Mouse (Mus musculus): ENCODE measurements at regions not wholly inside any gene's neighbourhood (a gene's known extent, or its start where the extent isn't known, plus 50 kb on each side); places are given as distances from the start of the nearest gene placed in this dataset.

DNA sequence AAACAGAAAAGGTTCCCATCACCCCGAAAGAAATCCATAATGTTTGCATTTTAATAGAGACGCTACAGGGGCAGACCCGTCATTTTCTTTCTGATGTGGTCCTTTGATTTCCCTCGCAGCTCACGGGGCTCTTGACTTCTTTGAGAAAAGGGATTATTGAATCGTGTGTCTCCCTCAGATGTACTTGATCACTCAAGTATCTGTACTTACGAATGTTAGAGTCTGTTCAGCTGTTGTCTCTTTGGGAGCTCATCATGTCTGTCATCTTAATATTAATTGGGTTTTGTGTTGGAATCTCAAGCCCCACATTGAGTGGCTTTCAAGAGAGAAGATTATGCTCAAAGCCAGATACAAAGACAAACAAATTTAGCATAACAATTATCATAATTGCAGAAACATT lies 523.0 kb upstream of the Sall1 start:
- H3K4me3 ChIP-seq (ENCODE audit: low read depth, low read length): no peak overlapping the region
- H3K9me3 ChIP-seq (replicated peaks; ENCODE audit: control insufficient read depth, low read length): no peaks in the 10 kb centered on the region
- WGBS (ENCODE audit: insufficient replicate concordance): 57% methylated on average over 7 of the region's 7 CpGs
- no peak for ATAC-seq (ENCODE audit: low read depth)
- H3K9ac ChIP-seq (ENCODE audit: low read depth, low read length): no peak overlapping the region
- H3K4me2 ChIP-seq (ENCODE audit: low read depth, low read length): no peak overlapping the region
- no peaks in the 10 kb centered on the region for H3K27me3 ChIP-seq (ENCODE audit: control insufficient read depth, insufficient read depth, low read depth, low read length)
- no peaks in the 10 kb centered on the region for H3K4me1 ChIP-seq (ENCODE audit: control insufficient read depth, low read depth, low read length)
- no peaks in the 10 kb centered on the region for H3K36me3 ChIP-seq (ENCODE audit: control insufficient read depth, insufficient read depth)
- H3K27ac ChIP-seq (ENCODE audit: low read length): no peak overlapping the region

DNA sequence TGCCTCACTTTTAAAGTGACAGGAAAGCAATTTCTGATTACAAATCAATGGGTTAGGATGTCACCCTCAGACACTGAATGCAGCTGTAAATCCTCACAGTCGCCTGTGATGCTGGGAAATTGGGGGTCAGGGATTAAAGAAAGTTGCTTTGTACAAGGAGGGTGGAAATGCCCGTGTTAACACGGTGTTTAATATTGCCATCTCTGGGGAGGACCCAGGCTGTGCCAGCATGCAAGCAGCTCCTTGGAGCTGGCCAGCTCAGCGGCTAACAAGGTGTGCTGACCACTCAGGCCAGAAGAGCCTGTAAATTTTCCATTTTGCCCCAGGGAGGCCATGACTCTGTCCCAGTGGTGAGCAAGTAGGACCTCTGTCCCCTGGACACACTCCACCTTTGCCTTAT lies 522.5 kb upstream of the Sall1 start:
- no peak overlapping the region for H3K4me3 ChIP-seq (ENCODE audit: low read depth, low read length)
- 38% methylated on average over 4 of the region's 4 CpGs for WGBS (ENCODE audit: insufficient replicate concordance)

DNA sequence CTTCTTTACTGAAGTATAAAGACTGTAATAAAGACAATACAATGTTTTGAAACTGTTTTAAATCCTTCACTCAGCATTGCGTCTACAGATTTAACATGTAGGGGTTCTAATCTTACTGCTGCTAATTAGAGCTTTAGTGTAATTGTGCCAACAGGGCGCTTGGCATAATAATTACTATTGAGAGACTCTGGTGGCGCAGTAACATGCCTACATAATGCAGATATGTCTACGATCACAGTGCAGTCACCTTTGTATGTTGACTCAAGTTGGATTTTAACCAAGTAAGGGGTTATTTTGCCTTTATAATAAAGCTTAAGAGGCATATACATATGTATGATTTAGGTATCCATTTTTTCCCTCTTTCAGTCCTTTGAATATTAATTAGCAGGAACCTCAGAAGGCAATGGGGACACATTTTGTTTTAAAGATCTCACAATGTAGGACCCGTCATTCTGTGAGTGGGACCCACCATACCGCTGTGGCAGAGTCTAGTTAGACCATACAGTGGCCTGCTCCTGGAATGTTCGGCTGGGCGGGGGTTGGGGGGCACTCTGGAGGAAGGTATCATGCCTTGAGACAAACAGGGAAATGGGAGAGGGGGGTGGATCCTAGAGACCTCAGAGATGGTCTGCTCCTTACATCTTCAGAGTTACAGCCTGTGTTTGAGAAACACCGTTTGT lies 521.3 kb upstream of the Sall1 start:
- ATAC-seq (ENCODE audit: low read depth): no peak
- Histone ChIP-seq H3K4me3 (ENCODE audit: low read depth, low read length) (no peak overlapping the region), H3K27me3 (ENCODE audit: control insufficient read depth, insufficient read depth, low read depth, low read length) (no peaks in the 10 kb centered on the region), H3K4me1 (ENCODE audit: control insufficient read depth, low read depth, low read length) (no peaks in the 10 kb centered on the region), H3K36me3 (ENCODE audit: control insufficient read depth, insufficient read depth) (no peaks in the 10 kb centered on the region), H3K4me2 (ENCODE audit: low read depth, low read length) (no peak overlapping the region), H3K27ac (ENCODE audit: low read length) (no peak overlapping the region), H3K9ac (ENCODE audit: low read depth, low read length) (no peak overlapping the region), H3K9me3 (replicated peaks; ENCODE audit: control insufficient read depth, low read length) (no peaks in the 10 kb centered on the region)
- 65% methylated on average over 9 of the region's 9 CpGs for WGBS (ENCODE audit: insufficient replicate concordance)

More for the DNA sequence above, 522.5 kb upstream of the Sall1 start:
- no peak for ATAC-seq (ENCODE audit: low read depth)
- Histone ChIP-seq H3K27ac (ENCODE audit: low read length) (no peak overlapping the region), H3K36me3 (ENCODE audit: control insufficient read depth, insufficient read depth) (no peaks in the 10 kb centered on the region), H3K27me3 (ENCODE audit: control insufficient read depth, insufficient read depth, low read depth, low read length) (no peaks in the 10 kb centered on the region), H3K4me1 (ENCODE audit: control insufficient read depth, low read depth, low read length) (no peaks in the 10 kb centered on the region), H3K9me3 (replicated peaks; ENCODE audit: control insufficient read depth, low read length) (no peaks in the 10 kb centered on the region), H3K4me2 (ENCODE audit: low read depth, low read length) (no peak overlapping the region), H3K9ac (ENCODE audit: low read depth, low read length) (no peak overlapping the region)

GRCm38 (mm10) chr8:89563544-89563943 lies 519.6 kb upstream of the Sall1 start:
- ATAC-seq (ENCODE audit: low read depth): no peak
- H3K4me3 ChIP-seq (ENCODE audit: low read depth, low read length): no peak overlapping the region
- no peak overlapping the region for H3K27ac ChIP-seq (ENCODE audit: low read length)
- no peaks in the 10 kb centered on the region for H3K36me3 ChIP-seq (ENCODE audit: control insufficient read depth, insufficient read depth)
- no peak overlapping the region for H3K9ac ChIP-seq (ENCODE audit: low read depth, low read length)
- H3K4me1 ChIP-seq (ENCODE audit: control insufficient read depth, low read depth, low read length): no peaks in the 10 kb centered on the region
- WGBS (ENCODE audit: insufficient replicate concordance): 46% methylated on average over 2 of the region's 2 CpGs
- no peaks in the 10 kb centered on the region for H3K27me3 ChIP-seq (ENCODE audit: control insufficient read depth, insufficient read depth, low read depth, low read length)
- no peak overlapping the region for H3K4me2 ChIP-seq (ENCODE audit: low read depth, low read length)
- no peaks in the 10 kb centered on the region for H3K9me3 ChIP-seq (replicated peaks; ENCODE audit: control insufficient read depth, low read length)

DNA sequence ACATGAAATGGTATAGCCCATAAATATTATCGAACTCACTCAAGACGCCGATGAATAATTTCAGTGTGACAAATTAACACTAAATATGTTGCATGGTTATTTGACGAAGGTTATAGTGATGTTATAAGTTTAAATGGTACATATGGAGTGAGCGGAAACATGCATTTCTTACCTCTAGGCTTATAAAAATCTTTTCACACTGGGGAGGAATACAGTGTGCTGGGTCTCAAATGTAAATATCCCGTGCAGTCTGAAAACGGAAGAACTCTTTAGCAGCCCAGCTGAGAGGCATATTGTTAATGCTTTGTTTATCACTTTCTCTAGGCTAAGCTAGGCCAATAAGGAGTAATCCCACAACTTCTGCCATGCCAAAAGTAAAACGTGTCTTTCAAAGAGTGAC lies 518.6 kb upstream of the Sall1 start:
- H3K27ac ChIP-seq (ENCODE audit: low read length): no peak overlapping the region
- no peaks in the 10 kb centered on the region for H3K4me1 ChIP-seq (ENCODE audit: control insufficient read depth, low read depth, low read length)
- no peaks in the 10 kb centered on the region for H3K27me3 ChIP-seq (ENCODE audit: control insufficient read depth, insufficient read depth, low read depth, low read length)
- no peaks in the 10 kb centered on the region for H3K36me3 ChIP-seq (ENCODE audit: control insufficient read depth, insufficient read depth)
- H3K9me3 ChIP-seq (replicated peaks; ENCODE audit: control insufficient read depth, low read length): no peaks in the 10 kb centered on the region
- 64% methylated on average over 8 of the region's 8 CpGs for WGBS (ENCODE audit: insufficient replicate concordance)
- no peak overlapping the region for H3K4me2 ChIP-seq (ENCODE audit: low read depth, low read length)
- no peak for ATAC-seq (ENCODE audit: low read depth)
- H3K4me3 ChIP-seq (ENCODE audit: low read depth, low read length): no peak overlapping the region
- no peak overlapping the region for H3K9ac ChIP-seq (ENCODE audit: low read depth, low read length)

DNA sequence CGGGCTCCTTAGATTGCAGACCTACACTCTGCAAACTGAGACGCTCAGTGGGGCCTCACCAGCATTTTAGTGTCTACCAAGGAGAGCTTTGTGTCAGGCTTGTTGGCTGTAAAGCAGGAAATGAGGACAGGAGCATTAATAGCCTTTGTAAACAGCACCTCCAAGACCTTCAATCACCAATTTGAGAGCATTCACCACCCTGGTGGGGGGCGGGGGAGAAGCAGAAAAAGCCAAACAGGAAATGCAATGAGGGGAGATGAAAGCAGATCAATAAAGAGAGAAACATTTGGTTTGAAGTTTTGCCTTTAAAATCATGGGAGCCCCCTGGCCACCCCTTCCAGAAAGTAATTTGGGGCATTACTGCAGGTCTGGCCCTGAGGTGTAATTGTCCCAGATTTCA lies 497.3 kb upstream of the Sall1 start:
- no peak overlapping the region for H3K4me3 ChIP-seq (ENCODE audit: low read depth, low read length)
- H3K4me2 ChIP-seq (ENCODE audit: low read depth, low read length): no peak overlapping the region
- H3K9me3 ChIP-seq (replicated peaks; ENCODE audit: control insufficient read depth, low read length): no peaks in the 10 kb centered on the region
- H3K27ac ChIP-seq (ENCODE audit: low read length): no peak overlapping the region
- ATAC-seq (ENCODE audit: low read depth): no peak
- no peaks in the 10 kb centered on the region for H3K4me1 ChIP-seq (ENCODE audit: control insufficient read depth, low read depth, low read length)
- WGBS (ENCODE audit: insufficient replicate concordance): 47% methylated on average over 3 of the region's 3 CpGs
- H3K27me3 ChIP-seq (ENCODE audit: control insufficient read depth, insufficient read depth, low read depth, low read length): no peaks in the 10 kb centered on the region
- no peaks in the 10 kb centered on the region for H3K36me3 ChIP-seq (ENCODE audit: control insufficient read depth, insufficient read depth)
- no peak overlapping the region for H3K9ac ChIP-seq (ENCODE audit: low read depth, low read length)

DNA sequence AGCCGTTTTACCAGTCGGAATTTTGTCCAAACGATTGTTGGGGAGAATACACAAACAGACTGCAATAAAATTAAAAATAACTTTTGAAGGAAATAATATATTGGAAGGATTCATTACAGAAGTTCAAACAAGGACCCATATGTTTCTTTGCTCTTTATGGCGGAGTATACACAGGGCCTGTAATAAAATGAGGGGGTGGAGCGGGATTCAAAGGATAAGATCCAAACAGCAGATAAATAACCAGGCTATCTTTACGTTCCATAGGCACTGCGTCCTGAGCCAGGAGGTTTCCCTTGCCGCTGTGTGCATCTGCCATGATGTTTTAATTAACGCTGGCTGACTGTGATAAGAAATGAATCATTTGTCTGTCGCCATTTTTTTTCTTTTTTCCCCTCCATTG lies 490.6 kb upstream of the Sall1 start:
- no peak overlapping the region for H3K27ac ChIP-seq (ENCODE audit: low read length)
- no peaks in the 10 kb centered on the region for H3K36me3 ChIP-seq (ENCODE audit: control insufficient read depth, insufficient read depth)
- no peaks in the 10 kb centered on the region for H3K9me3 ChIP-seq (replicated peaks; ENCODE audit: control insufficient read depth, low read length)
- no peaks in the 10 kb centered on the region for H3K4me1 ChIP-seq (ENCODE audit: control insufficient read depth, low read depth, low read length)
- no peak overlapping the region for H3K4me2 ChIP-seq (ENCODE audit: low read depth, low read length)
- 52% methylated on average over 10 of the region's 10 CpGs for WGBS (ENCODE audit: insufficient replicate concordance)
- no peaks in the 10 kb centered on the region for H3K27me3 ChIP-seq (ENCODE audit: control insufficient read depth, insufficient read depth, low read depth, low read length)
- H3K4me3 ChIP-seq (ENCODE audit: low read depth, low read length): no peak overlapping the region
- ATAC-seq (ENCODE audit: low read depth): no peak
- H3K9ac ChIP-seq (ENCODE audit: low read depth, low read length): no peak overlapping the region

GRCm38 (mm10) chr8:89525041-89525440 lies 481.1 kb upstream of the Sall1 start:
- H3K36me3 ChIP-seq (ENCODE audit: control insufficient read depth, insufficient read depth): no peaks in the 10 kb centered on the region
- H3K4me1 ChIP-seq (ENCODE audit: control insufficient read depth, low read depth, low read length): no peaks in the 10 kb centered on the region
- H3K9ac ChIP-seq (ENCODE audit: low read depth, low read length): no peak overlapping the region
- no peak overlapping the region for H3K27ac ChIP-seq (ENCODE audit: low read length)
- no peaks in the 10 kb centered on the region for H3K9me3 ChIP-seq (replicated peaks; ENCODE audit: control insufficient read depth, low read length)
- no peak overlapping the region for H3K4me3 ChIP-seq (ENCODE audit: low read depth, low read length)
- ATAC-seq (ENCODE audit: low read depth): peak; percentile 87
- no peaks in the 10 kb centered on the region for H3K27me3 ChIP-seq (ENCODE audit: control insufficient read depth, insufficient read depth, low read depth, low read length)
- 56% methylated on average over 6 of the region's 6 CpGs for WGBS (ENCODE audit: insufficient replicate concordance)
- H3K4me2 ChIP-seq (ENCODE audit: low read depth, low read length): no peak overlapping the region

GRCm38 (mm10) chr8:89523336-89523735 lies 479.4 kb upstream of the Sall1 start:
- ATAC-seq (ENCODE audit: low read depth): no peak
- no peaks in the 10 kb centered on the region for H3K4me1 ChIP-seq (ENCODE audit: control insufficient read depth, low read depth, low read length)
- H3K27me3 ChIP-seq (ENCODE audit: control insufficient read depth, insufficient read depth, low read depth, low read length): no peaks in the 10 kb centered on the region
- H3K4me2 ChIP-seq (ENCODE audit: low read depth, low read length): no peak overlapping the region
- H3K4me3 ChIP-seq (ENCODE audit: low read depth, low read length): no peak overlapping the region
- no peak overlapping the region for H3K9ac ChIP-seq (ENCODE audit: low read depth, low read length)
- 65% methylated on average over 3 of the region's 3 CpGs for WGBS (ENCODE audit: insufficient replicate concordance)
- no peak overlapping the region for H3K27ac ChIP-seq (ENCODE audit: low read length)
- no peaks in the 10 kb centered on the region for H3K36me3 ChIP-seq (ENCODE audit: control insufficient read depth, insufficient read depth)
- H3K9me3 ChIP-seq (replicated peaks; ENCODE audit: control insufficient read depth, low read length): no peaks in the 10 kb centered on the region
